Mouse (Mus musculus): ENCODE measurements at regions not wholly inside any gene's neighbourhood (a gene's known extent, or its start where the extent isn't known, plus 50 kb on each side); places are given as distances from the start of the nearest gene placed in this dataset.
"Not testable (repeated sequence)": the region's sequence is repeated elsewhere in the genome, so short reads cannot be mapped to it uniquely, and the experiment has no call there.

GRCm38 (mm10) chr10:118612091-118612490, 171.2 kb downstream of the Ifng start:
- Histone ChIP-seq H3K4me2 (replicated peaks; ENCODE audit: low read depth, low read length) (no peak overlapping the region), H3K4me1 (ENCODE audit: insufficient read depth, low read length) (no peaks in the 10 kb centered on the region), H3K36me3 (ENCODE audit: insufficient read depth, low read length) (no peaks in the 10 kb centered on the region), H3K9me3 (ENCODE audit: low read length) (no peaks in the 10 kb centered on the region), H3K27ac (ENCODE audit: low read length) (no peak overlapping the region), H3K9ac (replicated peaks; ENCODE audit: low read length) (no peak overlapping the region), H3K4me3 (ENCODE audit: low read length) (no peak overlapping the region), H3K27me3 (ENCODE audit: insufficient read depth, low read length) (peaks cover 2% of the 10 kb centered on the region; the same call in 1 of the 2 replicates)
- WGBS, result 88% methylated on average over 7 of the region's 7 CpGs
- ATAC-seq (ENCODE audit: low FRiP score, low TSS enrichment), result no peak

GRCm38 (mm10) chr10:118613056-118613695, 172.3 kb downstream of the Ifng start:
- Histone ChIP-seq H3K9me3 (ENCODE audit: low read length) (no peaks in the 10 kb centered on the region), H3K27ac (ENCODE audit: low read length) (no peak overlapping the region), H3K9ac (replicated peaks; ENCODE audit: low read length) (no peak overlapping the region), H3K4me2 (replicated peaks; ENCODE audit: low read depth, low read length) (no peak overlapping the region), H3K4me3 (ENCODE audit: low read length) (no peak overlapping the region), H3K4me1 (ENCODE audit: insufficient read depth, low read length) (no peaks in the 10 kb centered on the region), H3K27me3 (ENCODE audit: insufficient read depth, low read length) (peaks cover 2% of the 10 kb centered on the region; the same call in 1 of the 2 replicates), H3K36me3 (ENCODE audit: insufficient read depth, low read length) (no peaks in the 10 kb centered on the region)
- WGBS, result 77% methylated on average over 14 of the region's 14 CpGs
- ATAC-seq (ENCODE audit: low FRiP score, low TSS enrichment), result no peak

GRCm38 (mm10) chr10:118614251-118614865, 173.5 kb downstream of the Ifng start:
- Histone ChIP-seq H3K9me3 (ENCODE audit: low read length) (no peaks in the 10 kb centered on the region), H3K27me3 (ENCODE audit: insufficient read depth, low read length) (peaks cover 2% of the 10 kb centered on the region; the same call in 1 of the 2 replicates), H3K27ac (ENCODE audit: low read length) (no peak overlapping the region), H3K9ac (replicated peaks; ENCODE audit: low read length) (no peak overlapping the region), H3K4me3 (ENCODE audit: low read length) (no peak overlapping the region), H3K4me2 (replicated peaks; ENCODE audit: low read depth, low read length) (no peak overlapping the region), H3K4me1 (ENCODE audit: insufficient read depth, low read length) (no peaks in the 10 kb centered on the region), H3K36me3 (ENCODE audit: insufficient read depth, low read length) (no peaks in the 10 kb centered on the region)
- WGBS, result 92% methylated on average over 6 of the region's 6 CpGs
- ATAC-seq (ENCODE audit: low FRiP score, low TSS enrichment), result no peak

- Histone ChIP-seq H3K9ac (replicated peaks; ENCODE audit: low read length) (no peak overlapping the region), H3K4me2 (replicated peaks; ENCODE audit: low read depth, low read length) (no peak overlapping the region), H3K27me3 (ENCODE audit: insufficient read depth, low read length) (peaks cover 2% of the 10 kb centered on the region; the same call in 1 of the 2 replicates), H3K9me3 (ENCODE audit: low read length) (no peaks in the 10 kb centered on the region), H3K4me3 (ENCODE audit: low read length) (no peak overlapping the region), H3K36me3 (ENCODE audit: insufficient read depth, low read length) (no peaks in the 10 kb centered on the region), H3K27ac (ENCODE audit: low read length) (no peak overlapping the region), H3K4me1 (ENCODE audit: insufficient read depth, low read length) (no peaks in the 10 kb centered on the region)
- no peak for ATAC-seq (ENCODE audit: low FRiP score, low TSS enrichment)
- WGBS, result 86% methylated on average over 10 of the region's 10 CpGs
Measured at GRCm38 (mm10) chr10:118615131-118616020, 174.5 kb downstream of the Ifng start.

GRCm38 (mm10) chr10:118616031-118616615, 175.3 kb downstream of the Ifng start:
- Histone ChIP-seq H3K4me3 (ENCODE audit: low read length) (no peak overlapping the region), H3K27me3 (ENCODE audit: insufficient read depth, low read length) (peaks cover 2% of the 10 kb centered on the region; the same call in 1 of the 2 replicates), H3K27ac (ENCODE audit: low read length) (no peak overlapping the region), H3K9ac (replicated peaks; ENCODE audit: low read length) (no peak overlapping the region), H3K9me3 (ENCODE audit: low read length) (no peaks in the 10 kb centered on the region), H3K4me1 (ENCODE audit: insufficient read depth, low read length) (no peaks in the 10 kb centered on the region), H3K36me3 (ENCODE audit: insufficient read depth, low read length) (no peaks in the 10 kb centered on the region), H3K4me2 (replicated peaks; ENCODE audit: low read depth, low read length) (no peak overlapping the region)
- WGBS, result 71% methylated on average over 5 of the region's 5 CpGs
- 0 out of 2 replicates have a peak, but pooled peaks have one; percentile 39 for ATAC-seq (ENCODE audit: low FRiP score, low TSS enrichment)

- Histone ChIP-seq H3K9ac (replicated peaks; ENCODE audit: low read length) (no peak overlapping the region), H3K4me2 (replicated peaks; ENCODE audit: low read depth, low read length) (no peak overlapping the region), H3K27me3 (ENCODE audit: insufficient read depth, low read length) (peaks cover 2% of the 10 kb centered on the region; the same call in 1 of the 2 replicates), H3K36me3 (ENCODE audit: insufficient read depth, low read length) (no peaks in the 10 kb centered on the region), H3K27ac (ENCODE audit: low read length) (no peak overlapping the region), H3K9me3 (ENCODE audit: low read length) (no peaks in the 10 kb centered on the region), H3K4me1 (ENCODE audit: insufficient read depth, low read length) (no peaks in the 10 kb centered on the region), H3K4me3 (ENCODE audit: low read length) (no peak overlapping the region)
- 86% methylated on average over 6 of the region's 6 CpGs for whole genome bisulfite sequencing
- no peak for ATAC-seq (ENCODE audit: low FRiP score, low TSS enrichment)
Measured at GRCm38 (mm10) chr10:118617291-118618044, 176.6 kb downstream of the Ifng start.

- H3K9me3 ChIP-seq (ENCODE audit: low read length); H3K4me1 ChIP-seq (ENCODE audit: insufficient read depth, low read length); H3K4me3 ChIP-seq (ENCODE audit: low read length); H3K27ac ChIP-seq (ENCODE audit: low read length); H3K4me2 ChIP-seq (replicated peaks; ENCODE audit: low read depth, low read length); ATAC-seq (ENCODE audit: low FRiP score, low TSS enrichment); H3K9ac ChIP-seq (replicated peaks; ENCODE audit: low read length); H3K36me3 ChIP-seq (ENCODE audit: insufficient read depth, low read length); H3K27me3 ChIP-seq (ENCODE audit: insufficient read depth, low read length): not testable (repeated sequence)
- 93% methylated on average over 4 of the region's 4 CpGs for WGBS
Measured at GRCm38 (mm10) chr10:118618251-118618650, 177.4 kb downstream of the Ifng start.

GRCm38 (mm10) chr10:118618766-118619600, 178.1 kb downstream of the Ifng start:
- H3K4me2 ChIP-seq (replicated peaks; ENCODE audit: low read depth, low read length), result no peak overlapping the region
- H3K36me3 ChIP-seq (ENCODE audit: insufficient read depth, low read length), result no peaks in the 10 kb centered on the region
- H3K4me1 ChIP-seq (ENCODE audit: insufficient read depth, low read length), result no peaks in the 10 kb centered on the region
- no peak overlapping the region for H3K27ac ChIP-seq (ENCODE audit: low read length)
- ATAC-seq (ENCODE audit: low FRiP score, low TSS enrichment), result no peak
- WGBS, result 91% methylated on average over 10 of the region's 10 CpGs
- H3K9me3 ChIP-seq (ENCODE audit: low read length), result no peaks in the 10 kb centered on the region
- peaks cover 2% of the 10 kb centered on the region; the same call in 1 of the 2 replicates for H3K27me3 ChIP-seq (ENCODE audit: insufficient read depth, low read length)
- no peak overlapping the region for H3K9ac ChIP-seq (replicated peaks; ENCODE audit: low read length)
- no peak overlapping the region for H3K4me3 ChIP-seq (ENCODE audit: low read length)
